Mouse (Mus musculus) frontal cortex, adult 2 months (tissue): ENCODE measurements at regions not wholly inside any gene's neighbourhood (a gene's known extent, or its start where the extent isn't known, plus 50 kb on each side); places are given as distances from the start of the nearest gene placed in this dataset.
"Not testable (repeated sequence)": the region's sequence is repeated elsewhere in the genome, so short reads cannot be mapped to it uniquely, and the experiment has no call there.

Experiments used
- DNase-seq, 2 experiments: peaks; one replicate each; pipeline ENCODE4 v3.0.0; 2022; ENCODE audit warnings: low spot score in 1 of 2; ENCODE audit errors: extremely low spot score in 1 of 2

- DNase-seq: no peak
Observed at GRCm38 (mm10) chr2:78283605-78284004, 337.4 kb upstream of the Cwc22 start.

DNA sequence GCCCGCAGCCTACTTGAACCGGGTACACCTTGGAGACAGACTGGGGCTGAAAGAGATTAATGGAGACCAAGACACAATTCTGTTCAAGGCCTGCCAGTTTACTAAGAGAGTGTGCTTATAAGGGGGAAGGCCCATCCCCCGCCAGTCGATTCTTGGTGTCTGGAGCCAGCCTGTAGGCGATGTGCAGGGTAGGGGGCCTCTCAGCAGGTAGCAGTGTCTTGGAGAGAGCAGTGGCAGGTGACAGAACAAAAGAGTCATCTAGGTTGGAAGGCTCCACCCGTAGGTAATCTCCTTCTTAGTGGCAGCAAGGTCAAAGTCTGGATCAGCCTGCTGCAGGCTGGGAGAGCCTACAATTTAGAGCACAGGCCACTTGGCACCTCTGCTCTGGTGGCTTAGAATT is 335.7 kb upstream of the Cwc22 start:
- DNase-seq: not testable (repeated sequence)

GRCm38 (mm10) chr2:78280219-78280915 is 334.2 kb upstream of the Cwc22 start:
- DNase-seq: no peak

DNA sequence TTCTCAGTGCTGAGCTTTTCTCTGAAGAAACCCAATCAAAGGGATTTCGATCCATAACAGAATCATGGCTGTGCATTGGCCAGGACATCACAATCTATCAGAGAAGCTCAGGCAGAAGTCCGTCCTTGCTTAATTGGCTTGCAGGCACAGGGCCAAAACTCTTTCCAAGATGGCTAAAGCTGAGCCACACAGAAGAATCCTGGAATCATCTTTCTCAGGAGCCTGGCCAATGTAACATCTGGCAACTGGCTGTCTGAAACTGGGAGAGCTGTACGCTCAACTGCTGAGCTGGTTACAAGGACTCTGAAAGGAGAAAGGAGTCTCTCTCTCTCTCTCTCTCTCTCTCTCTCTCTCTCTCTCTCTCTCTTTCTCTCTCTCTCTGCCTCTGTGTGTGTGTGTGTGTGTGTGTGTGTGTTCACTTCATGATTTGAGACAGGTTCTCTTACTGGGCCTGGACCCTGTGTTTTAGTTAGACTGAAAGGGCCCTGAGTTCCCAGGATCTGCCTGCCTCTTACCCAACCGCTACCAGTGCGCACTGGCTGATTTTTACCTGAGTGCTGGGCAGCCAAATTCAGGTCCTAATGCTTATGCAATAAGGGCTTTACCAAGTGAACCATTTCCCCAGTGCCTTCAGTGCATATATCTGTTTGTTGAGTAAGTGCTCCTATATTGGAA is 333.3 kb upstream of the Cwc22 start:
- DNase-seq: peak in 1 of 2 experiments; percentile 27

DNA sequence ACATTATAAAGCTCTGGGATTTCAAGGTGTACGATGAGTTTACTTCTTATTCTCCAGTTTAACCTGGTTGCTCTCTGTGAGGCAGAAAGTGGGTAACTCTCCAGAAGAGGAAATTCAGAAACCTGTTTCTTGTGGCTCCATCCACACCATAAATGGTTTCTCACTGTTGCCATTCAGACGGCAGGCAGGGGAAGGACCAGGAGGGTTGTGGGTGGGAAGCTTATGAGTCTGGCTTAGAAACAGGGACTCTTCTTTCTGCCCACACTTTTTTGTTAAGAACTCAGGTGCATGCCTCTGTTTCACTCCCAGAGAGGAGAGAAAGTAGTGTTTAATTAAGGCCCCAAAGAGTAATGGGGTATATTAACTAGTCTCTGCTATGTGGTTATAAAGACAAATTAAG is 332.5 kb upstream of the Cwc22 start:
- DNase-seq: peak in 1 of 2 experiments; percentile 17

GRCm38 (mm10) chr2:78277699-78278098 is 331.5 kb upstream of the Cwc22 start:
- no peak for DNase-seq

- no peak for DNase-seq
Observed at GRCm38 (mm10) chr2:78274122-78274521, 327.9 kb upstream of the Cwc22 start.

DNA sequence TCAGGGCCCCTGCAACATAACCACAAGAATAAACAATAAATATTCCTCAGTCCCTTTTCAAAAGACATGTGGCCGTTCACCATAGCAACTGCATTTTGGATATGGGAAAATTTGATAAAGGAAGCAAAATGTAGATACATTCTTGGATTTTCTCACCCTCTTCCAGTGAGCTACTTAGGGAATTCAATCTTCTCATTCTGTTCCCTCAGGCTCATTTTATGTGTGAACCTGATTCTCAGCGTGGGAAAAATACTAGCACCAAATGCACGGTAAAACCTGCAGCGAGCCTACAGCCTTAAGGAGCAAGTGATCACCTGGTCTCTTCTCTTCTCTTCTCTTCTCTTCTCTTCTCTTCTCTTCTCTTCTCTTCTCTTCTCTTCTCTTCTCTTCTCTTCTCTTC is 322.5 kb upstream of the Cwc22 start:
- DNase-seq: peak in 1 of 2 experiments; percentile 7

DNA sequence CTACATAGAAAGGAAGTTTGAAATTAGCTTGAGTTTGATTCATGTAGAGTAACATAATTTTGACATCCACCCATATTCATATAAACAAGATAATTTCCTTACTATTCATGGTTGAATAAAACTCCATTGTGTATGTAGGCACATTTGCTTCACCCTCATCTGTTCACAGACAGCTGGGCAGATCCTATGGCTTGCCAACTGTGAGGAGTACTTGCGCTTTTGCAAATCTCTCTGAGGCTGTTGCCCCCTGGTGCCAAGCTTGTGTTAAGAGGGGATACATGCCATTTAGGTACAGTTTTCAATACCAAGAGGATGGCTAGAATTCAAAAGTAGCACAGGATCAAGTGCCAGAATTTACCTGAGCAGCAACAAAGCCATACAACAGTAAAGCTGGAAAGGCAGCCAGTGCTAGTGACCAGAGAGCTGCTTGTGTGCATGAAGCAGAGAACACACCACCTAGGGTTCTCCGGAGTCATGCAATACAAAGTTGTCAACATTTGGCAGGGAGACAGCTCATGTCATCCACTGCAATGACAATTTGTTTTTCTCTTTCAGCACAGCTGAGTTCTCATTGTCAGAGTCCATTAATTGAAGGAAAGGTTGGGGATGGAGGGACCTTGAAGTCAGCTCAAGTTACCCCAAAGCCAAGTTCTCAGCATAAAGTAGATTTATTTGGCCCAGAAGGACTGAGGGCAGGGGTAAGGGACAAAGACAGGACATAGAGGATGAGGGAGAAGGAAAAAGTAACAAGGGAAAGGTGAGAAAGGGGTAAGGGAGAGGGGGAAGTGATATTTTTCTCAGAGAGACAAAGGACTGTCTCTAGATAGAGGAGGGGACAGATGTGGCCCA is 321.6 kb upstream of the Cwc22 start:
- no peak for DNase-seq

- DNase-seq: no peak
Observed at GRCm38 (mm10) chr2:78253601-78254097, 307.5 kb upstream of the Cwc22 start.

DNA sequence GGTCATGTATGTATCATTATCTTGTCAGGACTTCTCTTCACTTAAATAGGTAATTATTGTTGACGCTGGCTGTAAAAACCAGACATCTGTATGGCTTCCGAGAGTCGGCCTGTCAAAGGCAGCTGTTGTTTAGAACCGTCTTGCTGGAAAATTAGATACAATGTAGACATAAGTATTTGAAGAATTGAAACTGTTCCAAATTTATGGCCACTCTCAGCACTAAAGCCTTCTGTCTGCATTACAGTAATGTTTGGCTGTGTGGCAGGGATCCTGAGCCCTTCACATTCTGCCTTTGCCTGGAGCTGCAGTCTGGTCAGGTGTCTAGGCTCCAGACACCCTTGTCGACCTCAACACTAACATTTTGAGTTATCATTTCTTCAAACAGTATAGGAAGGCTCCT is 300.2 kb upstream of the Cwc22 start:
- no peak for DNase-seq

DNA sequence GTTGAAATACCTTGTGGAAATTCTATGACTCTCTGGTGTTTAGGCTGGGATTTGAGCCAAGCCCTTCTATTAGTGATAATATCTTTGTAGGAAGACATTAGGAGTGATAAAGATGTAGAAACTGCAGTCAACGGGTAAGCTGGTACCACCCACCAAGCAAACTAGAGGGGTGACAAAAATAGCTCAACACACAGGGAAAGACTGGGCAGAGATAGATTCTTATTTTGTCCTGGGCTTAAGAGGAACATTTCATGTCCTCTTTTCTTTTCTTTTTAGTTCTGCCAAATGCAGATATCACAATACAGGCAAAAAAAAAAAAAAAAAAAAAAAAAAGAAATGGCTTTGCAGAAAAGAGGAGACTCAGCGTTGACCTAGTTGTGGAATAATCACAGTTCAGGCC is 294.1 kb upstream of the Cwc22 start:
- DNase-seq: peak in 1 of 2 experiments; percentile 20

- DNase-seq: not testable (repeated sequence)
Observed at GRCm38 (mm10) chr2:78225383-78226100, 279.4 kb upstream of the Cwc22 start.

GRCm38 (mm10) chr2:78214469-78214868 is 268.3 kb upstream of the Cwc22 start:
- DNase-seq: no peak

GRCm38 (mm10) chr2:78205125-78205524 is 258.9 kb upstream of the Cwc22 start:
- no peak for DNase-seq

- no peak for DNase-seq
Observed at GRCm38 (mm10) chr2:78196006-78196405, 249.8 kb upstream of the Cwc22 start.

DNA sequence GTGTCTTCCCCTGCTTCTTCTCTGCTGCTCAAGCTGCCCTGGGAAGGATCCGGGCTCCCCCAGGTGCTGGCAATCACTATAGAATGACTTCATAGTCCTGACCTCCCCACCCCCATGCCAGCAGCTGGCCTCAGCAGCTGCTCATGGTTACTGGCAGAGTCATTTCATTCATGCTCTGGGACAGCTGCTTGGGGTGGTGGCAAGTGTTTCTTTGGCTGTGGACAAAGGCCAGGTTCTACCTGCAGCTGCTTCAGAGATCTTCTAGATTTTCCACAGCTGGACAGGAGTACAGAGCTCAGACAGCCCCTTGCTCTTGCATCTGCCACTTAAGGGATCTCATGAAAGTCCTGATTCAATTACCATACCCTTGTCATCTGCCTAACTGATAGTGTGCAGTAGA is 243.4 kb upstream of the Cwc22 start:
- no peak for DNase-seq

DNA sequence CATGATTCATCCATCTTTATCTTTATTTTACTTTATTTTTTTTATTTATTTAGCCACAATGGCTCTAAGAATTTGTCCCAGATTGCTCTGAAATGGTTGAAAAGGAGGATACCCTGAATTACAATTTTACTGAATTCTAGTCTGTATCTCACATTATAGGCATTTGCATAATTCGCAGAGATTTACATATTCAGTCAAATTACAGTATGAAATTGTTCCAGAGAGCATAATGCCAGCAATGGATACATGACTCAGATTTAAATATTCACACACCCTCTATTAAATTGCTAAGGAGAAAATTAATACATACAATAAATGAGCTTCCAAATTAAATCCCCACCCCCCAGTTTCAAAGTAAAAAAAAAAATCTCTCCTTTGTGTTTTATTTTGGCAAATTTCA is 238.8 kb upstream of the Cwc22 start:
- no peak for DNase-seq

- DNase-seq: no peak
Observed at GRCm38 (mm10) chr2:78173784-78174183, 227.6 kb upstream of the Cwc22 start.

- DNase-seq: no peak
Observed at GRCm38 (mm10) chr2:78172819-78173218, 226.6 kb upstream of the Cwc22 start.
